Mouse (Mus musculus): ENCODE measurements around the gene Foxd2.

DNA sequence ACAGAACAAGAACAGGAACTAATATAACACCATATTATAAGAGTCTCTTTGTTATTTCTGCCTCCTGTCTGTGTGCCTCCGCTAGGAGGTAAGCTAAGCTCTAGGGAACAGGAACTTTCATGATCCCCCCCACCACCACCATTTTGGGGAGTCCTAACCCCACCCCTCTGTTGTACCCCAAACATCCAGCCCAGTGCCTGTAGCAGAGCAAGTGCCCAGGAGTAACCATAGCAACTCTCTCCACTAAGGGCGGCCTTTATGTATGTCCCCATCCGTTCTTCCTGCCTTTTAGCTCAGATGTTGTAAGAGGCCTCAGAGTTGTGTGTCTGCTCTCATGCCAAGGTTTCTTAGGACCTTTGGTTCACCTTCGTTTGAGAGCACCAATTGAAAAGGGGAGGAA is 33.4 kb upstream of the Foxd2 start:
- no peak for TF ChIP-seq CTCF (IDR thresholded peaks at IDR 0.05; ENCODE audit: low read depth, low read length)
- no peak for TF ChIP-seq POLR2A (IDR thresholded peaks at IDR 0.05; ENCODE audit: insufficient read depth, low read length)
- TF ChIP-seq EP300 (IDR thresholded peaks at IDR 0.05; ENCODE audit: insufficient read depth, low read depth, low read length): no peak

All from ES-Bruce4 (cell line).